Mouse (Mus musculus): ENCODE data around the gene Sparc.
"Not testable (repeated sequence)": the region's sequence is repeated elsewhere in the genome, so short reads cannot be mapped to it uniquely, and the experiment has no call there.

Gene Sparc

GRCm38 (mm10) chr11:55438031-55438430 is 15.0 kb upstream of the Sparc start:
- DNase-seq (ENCODE audit: low read depth in 2 of 2, low spot score in 2 of 2) = no peak

GRCm38 (mm10) chr11:55436089-55436488 is 13.1 kb upstream of the Sparc start:
- no peak for DNase-seq (ENCODE audit: low read depth in 2 of 2, low spot score in 2 of 2)

- no peak for DNase-seq (ENCODE audit: low read depth in 2 of 2, low spot score in 2 of 2)
Measured at GRCm38 (mm10) chr11:55432981-55433380, 10.0 kb upstream of the Sparc start.

GRCm38 (mm10) chr11:55429973-55430372 is 7.0 kb upstream of the Sparc start:
- no peak for DNase-seq (ENCODE audit: low read depth in 2 of 2, low spot score in 2 of 2)

- DNase-seq (ENCODE audit: low read depth in 2 of 2, low spot score in 2 of 2) = no peak
Measured at GRCm38 (mm10) chr11:55428186-55429012, 5.4 kb upstream of the Sparc start.

- DNase-seq (ENCODE audit: low read depth in 2 of 2, low spot score in 2 of 2) = no peak
Measured at GRCm38 (mm10) chr11:55424746-55425360, 1.9 kb upstream of the Sparc start.

- DNase-seq (ENCODE audit: low read depth in 2 of 2, low spot score in 2 of 2) = no peak
Measured at GRCm38 (mm10) chr11:55423756-55424155, 773 bp upstream of the Sparc start.

- DNase-seq (ENCODE audit: low read depth in 2 of 2, low spot score in 2 of 2) = no peak
Measured at GRCm38 (mm10) chr11:55419678-55420307, 3.2 kb downstream of the Sparc start.

GRCm38 (mm10) chr11:55419296-55419677 is 3.7 kb downstream of the Sparc start:
- no peak for DNase-seq (ENCODE audit: low read depth in 2 of 2, low spot score in 2 of 2)

- no peak for DNase-seq (ENCODE audit: low read depth in 2 of 2, low spot score in 2 of 2)
Measured at GRCm38 (mm10) chr11:55418704-55419061, 4.3 kb downstream of the Sparc start.

- no peak for DNase-seq (ENCODE audit: low read depth in 2 of 2, low spot score in 2 of 2)
Measured at GRCm38 (mm10) chr11:55417898-55418703, 4.9 kb downstream of the Sparc start.

- no peak for DNase-seq (ENCODE audit: low read depth in 2 of 2, low spot score in 2 of 2)
Measured at GRCm38 (mm10) chr11:55416609-55417265, 6.2 kb downstream of the Sparc start.

- not testable (repeated sequence) for DNase-seq (ENCODE audit: low read depth in 2 of 2, low spot score in 2 of 2)
Measured at GRCm38 (mm10) chr11:55415731-55416130, 7.3 kb downstream of the Sparc start.

- no peak for DNase-seq (ENCODE audit: low read depth in 2 of 2, low spot score in 2 of 2)
Measured at GRCm38 (mm10) chr11:55415036-55415704, 7.8 kb downstream of the Sparc start.

- DNase-seq (ENCODE audit: low read depth in 2 of 2, low spot score in 2 of 2) = no peak
Measured at GRCm38 (mm10) chr11:55414314-55414713, 8.7 kb downstream of the Sparc start.

GRCm38 (mm10) chr11:55413416-55413796 is 9.6 kb downstream of the Sparc start:
- no peak for DNase-seq (ENCODE audit: low read depth in 2 of 2, low spot score in 2 of 2)

GRCm38 (mm10) chr11:55412680-55413415 is 10.1 kb downstream of the Sparc start:
- no peak for DNase-seq (ENCODE audit: low read depth in 2 of 2, low spot score in 2 of 2)

GRCm38 (mm10) chr11:55412034-55412433 is 10.9 kb downstream of the Sparc start:
- no peak for DNase-seq (ENCODE audit: low read depth in 2 of 2, low spot score in 2 of 2)

- DNase-seq (ENCODE audit: low read depth in 2 of 2, low spot score in 2 of 2) = no peak
Measured at GRCm38 (mm10) chr11:55410502-55410901, 12.5 kb downstream of the Sparc start.

GRCm38 (mm10) chr11:55410005-55410404 is 13.0 kb downstream of the Sparc start:
- DNase-seq (ENCODE audit: low read depth in 2 of 2, low spot score in 2 of 2) = no peak
